Mouse (Mus musculus) limb, embryonic 12.5 days (tissue): ENCODE results near the gene Pomc. TPM values are rescaled to one million over a fixed set of nuclear protein-coding genes. Genes with fewer than 3 reads are reported as not detected.
A peak's percentile ranks its signal among the peaks of the same experiment; 100 is the strongest.

Experiments used
- ATAC-seq: fragments of 200-750 bp; cut with Nextera tagmentation; 2 replicates; pipeline ENCODE4 v1.8.0; 2017; ENCODE audit warnings: low read depth, moderate TSS enrichment; ENCODE audit not compliant: insufficient number of reproducible peaks, insufficient read depth, low FRiP score, low TSS enrichment
- H3K27ac ChIP-seq: fragments of 300-500 bp; sonication (generic); 2 replicates; pipeline ENCODE4 v1.5.1; 2016; ENCODE audit warnings: mild to moderate bottlenecking, moderate library complexity
- H3K27me3 ChIP-seq: fragments of 300-500 bp; sonication (generic); 2 replicates; pipeline ENCODE4 v1.6.1; 2016; ENCODE audit warnings: mild to moderate bottlenecking, moderate library complexity
- H3K36me3 ChIP-seq: fragments of 300-500 bp; sonication (generic); 2 replicates; pipeline ENCODE4 v1.6.1; 2016; ENCODE audit warnings: mild to moderate bottlenecking, moderate library complexity
- H3K4me1 ChIP-seq: fragments of 300-500 bp; sonication (generic); replicated peaks from 2 replicates; pipeline ENCODE4 v1.6.1; 2016
- H3K4me2 ChIP-seq: fragments of 300-500 bp; sonication (generic); 2 replicates; pipeline ENCODE4 v1.6.1; 2016; ENCODE audit warnings: mild to moderate bottlenecking, moderate library complexity
- H3K4me3 ChIP-seq: fragments of 300-500 bp; sonication (generic); replicated peaks from 2 replicates; pipeline ENCODE4 v1.5.1; 2016; ENCODE audit warnings: mild to moderate bottlenecking
- H3K9ac ChIP-seq: fragments of 300-500 bp; sonication (generic); replicated peaks from 2 replicates; pipeline ENCODE4 v1.6.1; 2016; ENCODE audit warnings: mild to moderate bottlenecking, moderate library complexity
- H3K9me3 ChIP-seq: fragments of 300-500 bp; sonication (generic); 2 replicates; pipeline ENCODE4 v1.6.1; 2016; ENCODE audit warnings: mild to moderate bottlenecking, moderate library complexity
- WGBS: fragments of 180-500 bp; shearing (Covaris S2); methylation state at CpG from one replicate; pipeline ENCODE4 v1.1.7; 2016; 5-methylcytosine and 5-hydroxymethylcytosine counted together
- polyA plus RNA-seq: library from polyadenylated mRNA; unstranded; fragments of >200 nt; fragmentation: Nextera tagmentation; extraction: Ambion mirVana; gene quantifications from 2 replicates; pipeline ENCODE4 v1.2.1, GENCODE M21; 2016

The Pomc gene
- 4.8 and 5.4 TPM in 2 replicates for polyA plus RNA-seq

DNA sequence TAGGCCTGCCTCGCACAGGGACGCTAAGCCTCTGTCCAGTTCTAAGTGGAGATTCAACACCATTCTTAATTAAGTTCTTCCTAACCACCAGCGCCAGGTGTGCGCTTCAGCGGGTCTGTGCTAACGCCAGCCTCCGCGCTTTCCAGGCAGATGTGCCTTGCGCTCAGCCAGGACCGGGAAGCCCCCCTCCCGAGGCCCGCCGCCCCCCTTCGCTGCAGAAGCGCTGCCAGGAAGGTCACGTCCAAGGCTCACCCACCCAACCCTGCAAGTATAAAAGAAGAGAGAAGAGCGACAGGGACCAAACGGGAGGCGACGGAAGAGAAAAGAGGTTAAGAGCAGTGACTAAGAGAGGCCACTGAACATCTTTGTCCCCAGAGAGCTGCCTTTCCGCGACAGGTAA is at the start of gene Pomc:
TSS of gene Pomc (plus strand) at position 301 of the 400 bp plus-strand sequence.
- Histone ChIP-seq H3K27ac (no peak within 1 kb of the TSS), H3K9ac (no peak within 1 kb of the TSS), H3K4me1 (no peaks in the 10 kb centered on the region), H3K36me3 (no peaks in the 10 kb centered on the region), H3K4me2 (no peak within 1 kb of the TSS), H3K27me3 (peaks cover 20% of the 10 kb centered on the region), H3K4me3 (no peak within 1 kb of the TSS), H3K9me3 (no peaks in the 10 kb centered on the region)
- WGBS: 16% methylated on average over 22 of the region's 22 CpGs
- ATAC-seq: no peak

DNA sequence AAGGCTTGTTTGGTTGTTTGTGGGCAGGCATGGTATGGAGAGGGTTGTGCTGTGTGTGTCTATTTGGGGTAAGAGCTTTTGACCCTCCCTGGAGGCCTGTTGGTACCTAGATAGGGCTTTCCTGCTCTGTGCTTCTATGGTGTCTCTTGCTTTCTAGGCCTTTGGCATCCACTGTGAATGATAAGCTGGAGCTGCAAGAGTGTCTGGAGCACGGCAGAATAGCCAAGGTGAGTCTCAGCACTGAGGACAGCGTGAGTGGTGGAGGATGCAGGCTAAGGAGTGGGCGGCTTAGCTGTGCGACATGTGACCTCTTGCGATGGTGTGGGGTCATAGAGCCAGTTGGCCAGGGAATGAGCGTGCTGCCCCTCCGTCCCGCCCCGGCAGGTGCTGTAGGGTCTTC is 49.3 kb upstream of the Pomc start:
- Histone ChIP-seq H3K9me3 (no peaks in the 10 kb centered on the region), H3K27me3 (no peaks in the 10 kb centered on the region), H3K4me2 (no peak overlapping the region), H3K36me3 (peaks cover 94% of the 10 kb centered on the region), H3K27ac (no peak overlapping the region), H3K9ac (no peak overlapping the region), H3K4me1 (no peaks in the 10 kb centered on the region), H3K4me3 (no peak overlapping the region)
- ATAC-seq: no peak
- WGBS: 88% methylated on average over 9 of the region's 9 CpGs

DNA sequence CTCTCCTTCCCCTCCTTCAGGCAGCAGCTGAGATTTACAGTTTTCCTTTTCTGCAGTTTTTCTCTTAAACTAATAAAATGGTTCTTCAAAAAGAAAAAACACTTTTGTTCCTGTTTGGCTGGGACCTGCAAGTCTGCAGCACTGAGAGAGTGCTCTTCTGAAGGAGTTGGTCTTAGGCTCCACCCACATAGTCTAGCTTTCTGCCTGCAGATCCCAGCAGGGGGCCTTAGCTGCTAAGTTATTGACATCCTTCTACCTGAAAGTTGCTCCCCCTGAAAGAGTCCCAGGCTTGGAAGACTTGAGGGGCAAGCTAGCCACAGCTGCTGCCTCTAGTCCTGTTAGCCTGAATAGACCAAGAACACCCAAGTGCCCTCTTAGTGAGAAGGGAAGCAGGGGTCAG is 48.4 kb upstream of the Pomc start:
- Histone ChIP-seq H3K27me3 (no peaks in the 10 kb centered on the region), H3K4me1 (no peaks in the 10 kb centered on the region), H3K36me3 (peaks cover 95% of the 10 kb centered on the region), H3K4me3 (no peak overlapping the region), H3K9me3 (no peaks in the 10 kb centered on the region), H3K9ac (no peak overlapping the region), H3K27ac (no peak overlapping the region), H3K4me2 (no peak overlapping the region)
- ATAC-seq: no peak

DNA sequence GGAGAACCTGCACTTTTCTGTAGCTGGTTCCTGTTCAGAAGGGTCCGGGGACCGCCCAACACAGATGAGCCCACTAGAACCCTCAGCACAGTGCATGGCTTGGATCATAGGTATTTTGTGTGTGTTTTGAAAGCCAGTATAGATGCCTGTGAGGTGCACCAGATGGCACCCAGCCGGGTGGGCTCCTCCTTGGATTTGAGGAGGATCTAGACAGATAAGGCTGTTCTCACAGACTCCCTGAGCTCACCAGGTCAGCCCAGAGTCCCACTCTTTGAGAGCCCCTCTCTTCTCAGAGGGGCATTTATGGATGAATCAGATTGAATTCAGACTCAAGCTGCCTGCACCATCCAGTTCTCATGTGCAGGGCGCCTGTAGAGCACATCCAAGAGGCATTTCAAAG is 47.7 kb upstream of the Pomc start:
- no peak overlapping the region for H3K4me2 ChIP-seq
- no peak overlapping the region for H3K4me3 ChIP-seq
- H3K4me1 ChIP-seq: no peaks in the 10 kb centered on the region
- WGBS: 89% methylated on average over 4 of the region's 4 CpGs
- H3K27ac ChIP-seq: no peak overlapping the region
- peaks cover 95% of the 10 kb centered on the region for H3K36me3 ChIP-seq
- H3K27me3 ChIP-seq: no peaks in the 10 kb centered on the region
- ATAC-seq: no peak
- H3K9me3 ChIP-seq: no peaks in the 10 kb centered on the region
- H3K9ac ChIP-seq: no peak overlapping the region

DNA sequence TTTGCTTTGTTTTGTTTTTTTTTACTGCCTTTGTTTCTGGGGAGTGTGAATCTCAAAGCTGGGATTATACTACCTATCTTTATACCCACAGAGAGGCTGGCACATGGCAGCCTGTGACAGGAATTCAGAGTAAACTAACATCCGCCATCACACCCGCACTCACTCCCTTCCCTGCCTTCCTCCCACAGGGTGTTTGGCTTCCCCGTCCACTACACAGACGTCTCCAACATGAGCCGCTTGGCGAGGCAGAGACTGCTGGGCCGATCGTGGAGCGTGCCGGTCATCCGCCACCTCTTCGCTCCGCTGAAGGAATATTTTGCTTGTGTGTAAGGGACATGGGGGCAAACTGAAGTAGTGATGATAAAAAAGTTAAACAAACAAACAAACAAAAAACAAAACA is 47.3 kb upstream of the Pomc start:
- Histone ChIP-seq H3K27me3 (no peaks in the 10 kb centered on the region), H3K4me2 (no peak overlapping the region), H3K9ac (no peak overlapping the region), H3K9me3 (no peaks in the 10 kb centered on the region), H3K27ac (no peak overlapping the region), H3K4me3 (no peak overlapping the region), H3K4me1 (no peaks in the 10 kb centered on the region), H3K36me3 (peaks cover 95% of the 10 kb centered on the region)
- no peak for ATAC-seq
- WGBS: 83% methylated on average over 13 of the region's 13 CpGs

DNA sequence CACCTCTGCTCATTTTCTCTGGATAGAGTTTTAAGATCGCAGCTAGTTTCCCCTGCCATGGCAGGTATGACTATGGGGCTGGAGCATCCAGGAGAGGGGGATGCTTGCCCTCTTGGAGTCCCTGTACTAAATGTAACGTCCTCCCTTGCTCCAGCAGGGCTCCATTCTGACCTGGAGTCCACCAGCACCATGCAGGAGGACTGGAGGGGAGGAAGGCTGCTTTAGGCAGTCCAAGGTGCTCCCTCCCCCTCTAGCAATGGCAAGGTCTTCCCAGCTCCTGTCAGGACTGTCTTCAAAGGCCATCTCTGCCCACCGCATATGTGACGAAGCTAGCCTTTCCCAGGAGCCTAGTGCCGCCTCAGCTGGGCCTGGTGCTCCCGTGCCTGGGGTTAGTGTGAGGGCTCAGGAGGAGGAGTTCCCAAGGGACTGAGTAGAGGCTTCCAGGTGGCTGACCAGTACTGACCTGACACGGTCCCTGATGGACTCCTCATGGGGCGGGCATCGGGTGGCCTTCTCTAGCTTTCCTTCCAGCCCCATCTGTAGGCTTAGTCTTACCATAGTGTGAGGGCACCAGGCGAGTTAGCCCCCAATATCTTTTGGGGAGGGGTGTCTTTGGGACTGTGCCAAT is 44.2 kb upstream of the Pomc start:
- Histone ChIP-seq H3K27me3 (no peaks in the 10 kb centered on the region), H3K9ac (no peak overlapping the region), H3K4me1 (no peaks in the 10 kb centered on the region), H3K27ac (no peak overlapping the region), H3K4me2 (no peak overlapping the region), H3K4me3 (no peak overlapping the region), H3K9me3 (no peaks in the 10 kb centered on the region), H3K36me3 (peaks cover 77% of the 10 kb centered on the region)
- WGBS: 55% methylated on average over 10 of the region's 10 CpGs
- peak; percentile 53; the same call in 1 of the 2 replicates for ATAC-seq

DNA sequence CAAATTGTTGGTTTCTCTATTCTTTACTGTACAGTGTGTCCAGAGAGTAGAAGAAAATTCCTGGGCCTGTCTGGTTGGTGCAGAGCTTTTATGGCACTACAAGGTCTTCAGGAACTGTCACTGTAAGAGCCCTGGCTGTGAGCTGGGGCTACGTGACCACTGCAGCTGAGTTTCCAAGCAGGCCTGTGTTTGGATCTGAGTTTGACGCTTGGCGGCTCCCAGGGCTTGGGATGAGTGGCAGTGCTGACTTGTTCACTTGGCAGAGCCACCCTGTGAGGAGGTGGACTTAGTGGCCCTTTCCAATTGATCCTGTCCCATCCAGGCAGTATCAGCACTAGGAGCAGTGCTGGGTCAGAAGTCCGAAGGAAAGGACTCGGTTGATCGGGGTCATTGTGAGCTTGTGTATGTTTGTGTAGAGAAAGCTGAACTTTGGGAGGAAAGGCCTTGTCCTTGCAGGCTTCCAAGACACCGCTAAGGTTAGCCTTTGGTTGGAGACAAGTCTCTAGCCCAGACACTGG is 42.9 kb upstream of the Pomc start:
- Histone ChIP-seq H3K27ac (no peak overlapping the region), H3K4me2 (no peak overlapping the region), H3K4me1 (no peaks in the 10 kb centered on the region), H3K4me3 (no peak overlapping the region), H3K9me3 (no peaks in the 10 kb centered on the region), H3K36me3 (peaks cover 64% of the 10 kb centered on the region), H3K27me3 (no peaks in the 10 kb centered on the region), H3K9ac (no peak overlapping the region)
- ATAC-seq: no peak
- 92% methylated on average over 7 of the region's 7 CpGs for WGBS

DNA sequence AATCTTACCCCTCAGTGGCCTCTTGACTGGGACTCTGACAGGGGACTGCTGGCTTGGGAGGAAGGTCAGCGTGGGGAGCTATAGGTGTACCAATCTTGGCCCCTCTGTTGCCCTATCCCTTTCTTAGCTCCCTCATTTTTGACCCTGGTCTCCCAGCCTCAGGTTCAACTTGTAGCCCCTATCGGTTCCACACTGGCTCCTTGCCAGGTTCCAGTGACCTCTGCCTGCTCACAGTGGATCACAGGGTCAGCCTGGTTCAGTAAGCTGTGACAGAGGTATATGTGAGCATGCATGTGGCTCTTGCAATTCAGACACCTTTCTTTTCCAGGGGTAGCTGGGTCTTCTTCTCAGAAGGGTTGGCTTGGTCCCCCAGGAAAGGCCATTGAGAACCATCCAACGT is 38.9 kb upstream of the Pomc start:
- no peak overlapping the region for H3K9ac ChIP-seq
- no peaks in the 10 kb centered on the region for H3K27me3 ChIP-seq
- H3K9me3 ChIP-seq: no peaks in the 10 kb centered on the region
- ATAC-seq: no peak
- H3K36me3 ChIP-seq: peaks cover 25% of the 10 kb centered on the region
- no peak overlapping the region for H3K4me2 ChIP-seq
- peaks cover 20% of the 10 kb centered on the region for H3K4me1 ChIP-seq
- WGBS: 80% methylated on average over 3 of the region's 3 CpGs
- no peak overlapping the region for H3K4me3 ChIP-seq
- no peak overlapping the region for H3K27ac ChIP-seq

DNA sequence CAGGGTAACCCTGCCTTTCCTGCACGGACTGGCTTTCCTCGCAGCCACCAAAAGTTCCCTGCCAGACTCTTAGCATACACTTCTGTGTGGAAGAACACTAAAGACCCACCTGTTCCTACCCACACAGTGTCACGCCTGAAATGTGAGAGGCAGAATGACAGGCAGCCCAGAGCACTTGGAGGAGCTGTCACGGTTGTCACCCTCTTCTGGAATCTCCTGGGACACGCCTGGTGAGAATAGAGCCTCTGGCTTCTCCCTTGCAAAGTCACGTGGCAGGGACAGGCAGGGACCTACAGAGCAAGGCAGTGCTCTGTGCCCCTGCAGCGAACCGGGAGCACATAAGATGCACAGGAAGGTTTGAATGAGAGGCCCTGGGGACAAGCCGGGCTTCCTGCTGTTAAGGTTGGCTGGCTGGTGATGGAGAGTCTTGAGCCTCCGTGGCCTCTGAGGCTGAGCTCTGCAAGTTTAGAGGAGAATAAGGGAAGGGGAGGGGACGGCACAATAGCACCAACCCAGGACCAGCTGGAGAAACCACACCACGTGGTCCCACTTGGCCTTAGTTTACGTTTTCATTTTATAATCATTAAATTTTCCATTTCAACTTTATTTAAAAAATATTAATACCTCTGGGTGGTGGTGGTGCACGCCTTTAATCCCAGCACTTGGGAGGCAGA is 36.9 kb upstream of the Pomc start:
- Histone ChIP-seq H3K9ac (no peak overlapping the region), H3K36me3 (peaks cover 12% of the 10 kb centered on the region; the same call in 1 of the 2 replicates), H3K9me3 (no peaks in the 10 kb centered on the region), H3K27me3 (no peaks in the 10 kb centered on the region), H3K4me2 (no peak overlapping the region), H3K27ac (no peak overlapping the region), H3K4me1 (peaks cover 20% of the 10 kb centered on the region), H3K4me3 (no peak overlapping the region)
- no peak for ATAC-seq
- WGBS: 23% methylated on average over 14 of the region's 14 CpGs

DNA sequence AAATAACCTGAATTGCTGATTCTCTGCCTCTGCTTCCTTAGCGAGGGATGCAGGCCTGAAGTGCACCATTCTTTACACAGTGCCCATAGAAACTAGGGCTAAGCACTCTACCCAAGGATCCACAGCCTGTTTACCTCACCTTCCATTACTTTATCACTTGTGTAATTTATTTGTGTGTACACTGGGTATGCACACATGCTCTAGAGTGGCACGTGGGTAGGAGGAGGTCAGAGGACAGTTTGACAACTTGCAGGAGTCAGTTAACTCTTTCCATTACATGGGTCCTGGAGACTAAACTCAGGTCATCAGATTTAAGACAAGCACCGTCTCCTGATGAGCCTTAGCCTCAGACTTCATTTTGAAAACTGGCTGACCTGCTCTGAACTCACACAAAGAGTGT is 36.2 kb upstream of the Pomc start:
- no peak overlapping the region for H3K4me2 ChIP-seq
- no peak for ATAC-seq
- H3K27me3 ChIP-seq: no peaks in the 10 kb centered on the region
- no peak overlapping the region for H3K27ac ChIP-seq
- no peaks in the 10 kb centered on the region for H3K9me3 ChIP-seq
- H3K36me3 ChIP-seq: peaks cover 11% of the 10 kb centered on the region; the same call in 1 of the 2 replicates
- H3K4me1 ChIP-seq: peaks cover 20% of the 10 kb centered on the region
- no peak overlapping the region for H3K4me3 ChIP-seq
- 67% methylated on average over 3 of the region's 3 CpGs for WGBS
- no peak overlapping the region for H3K9ac ChIP-seq

DNA sequence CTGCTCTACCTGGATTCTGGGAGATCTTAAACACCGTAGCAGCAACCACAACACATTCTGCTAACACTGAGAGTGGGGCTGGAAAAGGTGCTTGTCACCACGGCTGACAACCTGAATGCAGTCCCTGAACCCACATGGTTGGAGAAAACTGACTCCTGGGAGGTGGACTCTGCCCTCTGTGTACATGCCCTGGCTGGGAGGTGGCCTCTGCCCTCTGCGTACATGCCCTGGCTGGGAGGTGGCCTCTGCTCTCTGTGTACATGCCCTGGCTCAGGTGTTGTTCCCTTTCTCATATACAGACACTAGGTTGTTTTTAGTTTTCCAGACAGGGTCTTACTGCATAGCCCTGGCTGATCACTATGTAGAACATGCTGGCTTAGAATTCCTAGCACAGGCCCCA is 35.3 kb upstream of the Pomc start:
- 82% methylated on average over 3 of the region's 3 CpGs for WGBS
- Histone ChIP-seq H3K36me3 (peaks cover 7% of the 10 kb centered on the region; the same call in 1 of the 2 replicates), H3K9me3 (no peaks in the 10 kb centered on the region), H3K4me3 (no peak overlapping the region), H3K27ac (no peak overlapping the region), H3K4me2 (no peak overlapping the region), H3K9ac (no peak overlapping the region), H3K4me1 (peaks cover 20% of the 10 kb centered on the region), H3K27me3 (peaks cover 3% of the 10 kb centered on the region; the same call in 1 of the 2 replicates)
- no peak for ATAC-seq
